Mouse (Mus musculus) left cerebral cortex, postnatal 14 days (tissue): ENCODE measurements at regions not wholly inside any gene's neighbourhood (a gene's known extent, or its start where the extent isn't known, plus 50 kb on each side); places are given as distances from the start of the nearest gene placed in this dataset.

Experiments used
- DNase-seq, 2 experiments: peaks; one replicate each; pipeline ENCODE4 v3.0.0; 2021 to 2022; ENCODE audit warnings: low spot score in 2 of 2, mixed read lengths in 1 of 2
- intact Hi-C: fragments of 180-260 bp; cut with DNase I; formaldehyde crosslinking; loops from one replicate; pipeline ENCODE4 v1.15.1; 2025

DNA sequence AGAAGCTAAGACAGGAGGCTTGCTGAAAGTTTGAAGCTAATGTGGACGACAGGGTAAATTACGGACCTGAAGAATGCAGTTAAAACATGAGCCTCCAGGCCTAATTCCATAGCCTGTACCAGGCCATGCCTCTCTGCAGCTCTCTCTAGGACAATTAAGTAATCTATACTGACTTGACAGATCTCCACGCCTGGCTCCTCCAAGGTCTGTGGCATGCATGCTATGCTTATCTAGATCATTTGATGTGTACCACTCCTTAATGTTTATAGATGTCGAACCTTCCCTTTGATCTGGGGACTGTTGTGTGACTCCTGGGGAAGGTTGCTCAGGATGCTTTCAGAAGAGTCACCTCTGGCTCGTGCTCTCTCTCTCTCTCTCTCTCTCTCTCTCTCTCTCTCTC lies 62.2 kb upstream of the Cd55 start:
- intact Hi-C loops = no loop called here
- no peak for DNase-seq

DNA sequence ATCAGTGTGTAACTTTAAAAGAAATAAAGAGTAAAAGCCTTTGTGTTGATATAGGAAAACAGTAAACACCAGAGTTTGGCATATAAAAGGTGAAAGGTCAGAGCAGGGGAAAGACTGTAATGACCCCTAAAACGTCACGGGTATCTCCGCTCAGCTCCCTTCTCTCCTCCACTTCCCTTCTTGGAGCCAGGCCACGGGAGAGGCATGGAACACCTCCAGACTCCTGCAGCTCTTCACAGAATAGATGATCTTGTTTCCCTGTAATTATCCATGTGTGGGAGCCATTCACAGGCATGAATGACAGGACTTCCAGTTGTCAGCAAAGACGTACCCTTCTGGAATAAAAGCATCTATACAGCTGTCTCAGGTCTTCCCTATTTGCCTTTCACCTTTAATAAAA lies 55.3 kb upstream of the Cd55 start:
- intact Hi-C loops = no loop called here
- peak in 1 of 2 experiments; percentile 3 for DNase-seq

- intact Hi-C loops = no loop called here
- DNase-seq = no peak
Measured at GRCm38 (mm10) chr1:130516641-130517040, 54.1 kb upstream of the Cd55 start.

DNA sequence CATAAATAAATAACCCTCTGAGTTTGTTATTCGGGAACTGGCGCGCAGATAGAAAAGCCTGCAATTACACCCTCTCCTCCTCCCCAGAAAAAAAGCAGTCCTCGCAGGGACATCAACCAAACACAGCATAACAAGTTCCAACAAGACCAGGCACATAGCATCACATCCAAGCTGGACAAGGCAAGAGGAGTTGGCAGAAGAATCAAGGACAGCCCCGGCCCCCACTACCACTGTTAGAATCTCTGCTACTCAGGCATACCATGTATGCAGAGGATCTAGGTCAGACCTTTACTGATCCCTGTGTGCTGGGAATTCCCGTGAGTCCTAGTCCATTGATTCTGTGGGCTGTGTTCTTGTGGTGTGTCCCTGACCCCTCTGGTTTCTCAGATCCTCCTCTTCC lies 52.8 kb upstream of the Cd55 start:
- intact Hi-C loops = no loop called here
- no peak for DNase-seq

DNA sequence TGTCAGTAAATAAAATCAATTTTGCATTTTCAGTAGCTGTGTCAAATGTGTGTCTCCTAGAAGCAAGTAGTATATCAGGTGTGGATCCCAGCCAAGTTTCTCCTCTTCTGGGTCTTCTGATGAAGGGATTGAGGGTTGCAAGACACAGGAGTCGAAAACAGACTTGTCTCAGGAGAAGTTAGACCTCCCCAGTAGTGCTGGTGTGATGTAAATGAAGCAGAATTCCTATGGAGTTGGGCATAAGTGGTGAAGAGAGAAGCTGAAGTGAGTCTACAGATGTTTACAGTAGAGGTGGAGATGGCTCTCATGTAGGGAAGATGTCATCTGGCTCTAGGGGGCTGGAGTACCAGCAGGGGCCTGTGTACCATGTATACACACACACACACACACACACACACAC lies 50.9 kb upstream of the Cd55 start:
- intact Hi-C loops = no loop called here
- no peak for DNase-seq

DNA sequence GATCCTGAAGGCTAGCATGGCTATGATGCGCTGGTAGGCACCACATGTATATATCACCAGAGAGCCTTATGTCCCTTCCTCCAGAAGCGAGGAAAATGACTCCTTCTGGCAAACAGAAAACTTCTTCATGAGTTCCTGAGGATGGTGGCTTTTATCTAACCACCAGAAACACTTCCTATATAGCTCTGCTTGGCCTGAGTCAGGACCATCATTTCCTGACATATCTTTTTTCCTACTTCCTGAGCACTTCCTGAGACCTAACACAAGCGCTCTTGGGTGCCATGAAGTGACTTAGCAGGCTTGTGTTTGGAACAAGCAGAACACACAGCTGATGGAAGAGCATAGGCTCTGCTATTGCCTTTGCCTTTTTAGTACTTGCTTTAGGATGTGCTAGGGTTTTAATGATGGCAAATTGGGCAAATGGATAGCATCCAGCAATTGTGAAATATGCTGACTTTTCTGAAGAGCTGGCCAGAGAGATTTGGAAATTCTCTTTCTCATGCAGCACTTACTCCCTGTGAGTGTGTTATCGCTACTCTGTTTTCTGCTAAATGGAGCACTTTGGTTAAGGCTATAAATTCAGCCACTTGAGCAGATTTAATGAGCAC lies 50.4 kb upstream of the Cd55 start:
- intact Hi-C loops = no loop called here
- no peak for DNase-seq
